Mouse (Mus musculus): ENCODE measurements around the gene Slx4ip.

Gene Slx4ip

DNA sequence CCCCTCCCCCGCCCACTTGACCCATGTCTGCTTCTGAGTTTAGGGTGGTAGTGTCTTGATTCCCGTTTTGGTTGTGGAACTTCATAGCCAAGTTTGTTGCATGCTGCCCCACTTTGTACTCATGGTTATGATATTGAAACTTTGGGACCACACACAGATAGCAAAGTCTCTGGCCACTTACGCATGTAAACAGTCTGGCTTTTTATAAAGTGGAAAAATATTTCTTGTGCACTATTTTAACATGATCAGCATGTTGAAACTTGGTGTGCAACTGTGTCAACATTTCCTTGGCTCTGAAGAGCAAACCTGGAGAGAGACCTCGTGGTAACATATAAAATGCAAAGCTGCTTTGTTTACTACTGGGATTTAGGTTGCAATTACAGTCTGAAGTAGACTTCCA lies 56.5 kb downstream of the Slx4ip start:
- no peak for DNase-seq (ENCODE audit: low read depth, low spot score)

DNA sequence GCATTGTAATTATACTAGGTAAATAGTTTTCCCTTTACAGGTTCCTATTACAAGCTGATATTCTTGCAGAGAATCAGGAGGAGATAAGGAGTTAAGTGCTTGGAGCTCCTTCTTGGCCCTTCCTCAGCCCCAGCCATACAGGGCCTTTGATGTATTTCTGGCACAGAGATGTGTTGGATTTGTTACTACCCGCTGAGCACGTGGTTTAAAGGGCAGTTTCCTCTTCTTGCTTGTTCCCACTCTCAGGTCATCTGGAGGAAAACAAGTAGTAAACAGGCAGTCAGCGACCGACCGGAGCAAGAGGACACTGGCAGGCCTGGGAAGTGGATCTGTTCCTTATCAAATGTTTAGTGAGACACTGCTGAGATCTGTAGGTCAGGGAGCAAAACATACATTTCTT lies 56.9 kb downstream of the Slx4ip start:
- no peak for DNase-seq (ENCODE audit: low read depth, low spot score)

DNA sequence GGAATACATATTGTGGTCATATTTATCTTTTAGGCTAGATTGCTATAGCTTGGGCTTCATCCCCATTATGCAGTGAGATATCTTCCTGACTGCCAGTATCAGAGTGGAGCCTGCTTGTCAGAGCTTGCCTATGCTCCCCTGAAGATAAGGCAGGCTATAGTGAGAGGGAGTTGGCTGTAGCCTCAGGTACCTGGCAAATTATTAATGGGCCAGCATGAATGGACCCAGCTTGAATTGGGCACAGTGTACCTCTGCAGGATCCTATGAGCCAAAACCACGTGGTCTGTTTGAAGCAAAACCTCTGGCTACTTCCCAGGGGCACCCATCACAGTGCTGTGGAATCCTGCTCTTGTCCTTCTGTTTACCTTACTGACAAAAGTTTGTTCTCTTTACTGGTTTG lies 61.2 kb downstream of the Slx4ip start:
- no peak for DNase-seq (ENCODE audit: low read depth, low spot score)

DNA sequence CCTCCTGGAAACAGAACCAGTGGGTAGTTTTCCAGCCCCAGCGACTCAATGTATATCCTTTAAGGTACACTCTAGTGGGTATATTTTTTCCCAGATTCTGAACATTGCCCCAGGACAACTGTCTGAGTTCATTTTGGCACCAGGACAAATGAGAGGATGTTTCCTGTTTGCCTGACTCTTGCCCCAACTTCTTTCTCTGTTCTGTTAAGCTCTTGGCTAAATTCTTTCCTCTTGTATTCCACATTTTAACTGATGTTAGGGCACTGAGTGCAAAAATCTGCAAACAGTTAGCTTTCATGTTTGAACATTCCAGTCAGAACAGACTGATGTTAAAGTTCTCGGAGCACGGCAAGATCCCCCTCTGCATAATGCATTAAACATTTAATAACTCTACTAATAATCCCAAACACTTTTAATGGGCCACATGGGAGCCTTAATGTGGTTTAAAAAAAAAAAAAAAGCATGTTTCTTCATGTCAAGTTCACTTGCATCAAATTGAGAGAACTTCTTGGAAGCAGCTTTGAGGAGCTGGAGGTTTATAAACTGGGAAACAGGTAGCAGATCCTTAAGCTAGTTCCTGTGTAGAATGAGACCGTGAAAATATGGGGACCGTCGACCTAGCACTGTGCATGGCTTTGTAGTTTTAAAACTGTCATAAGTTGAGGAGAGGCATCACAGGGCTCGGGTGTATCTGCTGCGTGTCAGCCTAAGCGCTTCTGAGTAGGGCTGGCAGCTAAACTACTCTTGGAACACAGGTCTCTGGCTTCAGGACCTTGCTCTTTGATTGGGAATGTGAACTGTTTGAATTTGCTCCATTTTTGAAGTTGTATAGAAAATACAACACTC lies 64.9 kb downstream of the Slx4ip start:
- no peak for DNase-seq (ENCODE audit: low read depth, low spot score)

DNA sequence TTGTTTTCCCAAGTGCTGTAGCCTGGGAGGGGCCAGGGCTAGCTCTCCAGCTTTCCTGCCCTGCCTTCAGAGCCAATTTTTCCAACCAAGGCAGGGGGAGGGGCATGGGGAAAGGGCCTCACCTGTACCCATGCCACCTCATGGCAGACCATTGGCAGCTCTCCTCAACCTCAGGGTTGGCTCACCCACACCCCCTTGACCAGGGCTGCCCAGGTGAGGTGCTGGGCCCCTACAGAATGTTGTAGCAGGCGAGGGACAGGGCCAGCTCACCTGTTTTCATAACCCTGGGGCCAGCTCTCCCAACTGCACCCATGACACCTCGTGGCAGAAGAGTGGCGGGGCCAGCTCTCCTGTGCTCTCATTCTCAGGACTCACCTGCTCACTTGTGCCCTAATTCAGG lies 67.7 kb downstream of the Slx4ip start:
- DNase-seq (ENCODE audit: low read depth, low spot score), result no peak

DNA sequence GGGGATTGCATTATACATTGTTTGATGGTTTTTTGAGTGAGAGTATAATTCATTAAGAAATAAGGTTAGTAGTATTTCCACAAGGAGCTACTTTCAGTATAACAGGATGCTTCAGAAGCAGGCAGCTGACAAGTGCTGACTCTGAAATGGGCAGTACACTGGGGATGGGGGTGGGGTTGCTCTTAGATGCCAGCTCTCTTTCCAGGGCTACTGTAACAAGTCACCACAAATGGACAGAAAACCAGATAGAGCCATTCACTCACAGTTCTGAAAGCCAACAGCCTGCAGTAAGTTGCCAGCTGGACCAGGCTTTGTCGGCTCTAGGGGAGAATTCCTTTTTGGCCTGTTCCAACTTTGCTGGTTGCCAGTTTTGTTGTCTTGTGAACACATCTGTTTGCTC lies 84.8 kb downstream of the Slx4ip start:
- DNase-seq (ENCODE audit: low read depth, low spot score), result no peak

DNA sequence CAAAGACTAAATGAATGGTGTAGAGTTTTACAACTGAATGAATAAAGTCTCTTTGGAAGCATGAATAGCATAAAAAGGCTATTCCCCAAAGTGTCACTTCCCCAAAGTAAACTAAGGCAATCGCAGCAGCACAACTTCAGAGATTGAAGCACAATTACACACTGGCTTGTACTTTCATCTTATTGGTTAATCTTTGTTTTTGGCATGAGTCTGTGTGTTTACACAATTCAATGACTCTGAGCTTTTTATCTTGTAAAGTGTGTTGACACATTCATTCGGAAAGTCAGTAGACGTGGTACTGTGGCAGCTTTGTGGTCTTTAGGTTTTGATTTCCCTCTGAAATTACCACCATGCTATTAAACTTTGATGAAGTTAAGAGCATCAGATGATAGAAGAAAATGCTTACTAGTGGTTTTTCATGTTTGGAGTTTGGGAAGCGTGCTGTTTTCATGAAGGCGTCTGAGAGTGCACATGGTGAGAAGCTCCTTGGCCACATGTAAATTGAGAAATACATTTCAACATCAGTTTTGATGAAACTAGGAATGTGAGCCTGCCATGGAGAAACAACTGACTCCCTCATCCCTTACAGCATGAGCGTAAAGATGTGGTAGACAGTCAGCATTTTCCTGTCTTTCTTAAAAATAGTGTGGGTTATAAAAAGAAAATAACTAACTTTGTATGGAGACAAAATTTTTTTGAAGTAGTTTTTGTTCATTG lies 88.2 kb downstream of the Slx4ip start:
- no peak for DNase-seq (ENCODE audit: low read depth, low spot score)

DNA sequence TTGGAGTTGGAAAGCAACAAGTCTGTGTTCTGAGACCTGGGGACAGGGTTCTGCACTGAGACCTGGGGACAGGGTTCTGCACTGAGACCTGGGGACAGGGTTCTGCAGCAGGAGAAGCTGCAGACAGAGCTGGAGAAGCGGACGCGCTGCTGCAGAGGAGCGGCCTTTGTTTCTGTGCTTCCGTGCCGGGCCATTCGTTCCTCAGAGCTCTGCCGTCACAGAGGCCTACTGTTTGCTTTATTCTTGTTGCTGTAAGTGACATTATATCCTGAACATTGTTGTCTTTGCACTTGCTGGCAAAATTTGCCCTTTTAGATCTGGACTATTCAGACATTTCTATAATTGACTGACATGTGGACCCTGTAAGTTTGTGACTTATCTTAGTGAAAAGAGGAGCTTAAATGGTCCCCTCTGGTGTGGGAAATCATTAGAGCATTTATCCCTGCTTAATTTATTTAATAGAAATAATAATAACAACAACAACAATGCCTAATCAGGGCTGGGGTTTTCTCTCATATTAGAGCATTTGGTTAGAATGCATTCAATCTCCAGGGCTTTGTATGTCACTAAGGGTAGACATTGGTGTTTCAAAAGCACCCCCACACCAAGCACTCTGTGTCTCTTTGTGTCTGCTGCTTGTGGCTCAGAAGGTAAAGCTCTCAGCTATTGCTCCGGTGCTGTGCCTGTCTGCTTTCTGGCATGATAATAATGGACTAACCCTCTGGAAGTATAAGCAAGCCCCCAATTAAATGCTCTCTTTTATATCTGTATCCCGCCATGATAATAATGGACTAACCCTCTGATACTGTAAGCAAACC lies 90.3 kb downstream of the Slx4ip start:
- no peak for DNase-seq (ENCODE audit: low read depth, low spot score)

DNA sequence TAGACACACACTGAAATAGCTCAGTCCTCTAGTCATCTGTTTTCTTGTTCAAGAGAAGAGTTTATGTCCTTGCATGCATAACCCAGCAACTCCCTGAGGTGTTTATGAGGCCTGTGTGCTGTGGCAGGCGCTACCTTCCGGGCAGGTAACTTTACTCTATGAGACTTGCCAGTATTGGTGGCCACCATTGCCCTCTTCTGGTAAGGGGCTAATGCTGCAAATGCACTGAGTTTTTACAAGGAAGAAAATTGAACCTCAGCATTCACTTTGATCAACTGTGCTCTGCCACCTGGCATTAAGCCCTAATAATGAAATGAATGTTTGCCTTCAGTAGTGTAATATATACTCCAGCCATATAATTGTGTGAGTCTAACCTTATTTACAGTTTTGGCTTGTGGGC lies 92.9 kb downstream of the Slx4ip start:
- no peak for DNase-seq (ENCODE audit: low read depth, low spot score)

DNA sequence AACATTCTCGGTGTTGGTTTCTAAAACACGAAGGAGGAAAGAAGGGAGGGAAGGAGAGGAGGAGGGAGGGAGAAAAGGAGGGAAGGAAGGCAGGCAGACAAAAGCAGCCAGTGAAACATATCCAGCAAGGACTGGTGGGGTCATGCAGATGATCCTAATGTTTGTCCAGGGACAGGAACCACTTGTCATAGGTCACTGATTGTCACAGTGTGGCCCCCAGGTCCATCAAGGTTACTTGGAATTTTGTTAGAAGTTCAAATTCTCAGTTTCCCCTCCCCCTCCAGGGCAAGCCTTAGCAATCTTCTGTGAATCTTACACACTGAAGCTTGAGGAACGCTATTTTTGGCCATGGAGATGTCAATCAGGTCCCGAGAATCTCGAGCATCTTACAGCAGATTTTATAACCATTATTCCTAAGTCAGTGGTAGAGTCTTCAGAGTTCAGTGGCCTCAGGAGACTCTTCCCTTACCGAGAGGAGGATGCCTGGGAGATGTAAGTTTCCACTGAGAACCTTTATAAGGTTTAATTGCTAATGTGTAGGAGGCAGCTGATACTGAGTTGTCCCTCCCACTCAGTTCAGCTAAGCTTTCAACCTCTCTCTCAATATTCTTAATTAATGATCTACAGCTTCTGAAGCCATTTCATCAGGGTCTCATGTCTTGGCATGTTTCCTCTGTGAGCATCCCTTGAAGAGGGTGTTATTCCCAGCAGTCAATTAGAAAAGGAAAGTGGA lies 95.1 kb downstream of the Slx4ip start:
- DNase-seq (ENCODE audit: low read depth, low spot score), result no peak

DNA sequence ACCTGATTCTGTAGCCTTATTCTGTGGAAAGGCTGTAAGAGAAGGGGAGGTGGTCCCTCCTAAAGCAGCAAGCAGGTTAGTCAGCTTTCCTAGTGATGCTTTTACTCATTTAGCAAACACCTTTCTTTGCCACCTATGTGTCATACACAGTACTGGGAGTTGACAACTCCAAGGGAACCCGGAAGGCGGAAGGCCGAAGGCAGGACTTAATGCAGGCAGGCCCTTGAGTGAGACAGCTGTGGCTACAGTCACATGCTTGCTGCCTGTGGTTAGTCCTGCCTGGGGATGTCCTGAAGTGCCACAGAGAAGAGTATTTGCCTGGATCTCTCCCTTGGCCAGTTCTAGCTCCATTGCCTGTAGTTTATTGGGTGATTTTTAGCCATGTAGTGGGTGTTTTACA lies 102.1 kb downstream of the Slx4ip start:
- no peak for DNase-seq (ENCODE audit: low read depth, low spot score)

DNA sequence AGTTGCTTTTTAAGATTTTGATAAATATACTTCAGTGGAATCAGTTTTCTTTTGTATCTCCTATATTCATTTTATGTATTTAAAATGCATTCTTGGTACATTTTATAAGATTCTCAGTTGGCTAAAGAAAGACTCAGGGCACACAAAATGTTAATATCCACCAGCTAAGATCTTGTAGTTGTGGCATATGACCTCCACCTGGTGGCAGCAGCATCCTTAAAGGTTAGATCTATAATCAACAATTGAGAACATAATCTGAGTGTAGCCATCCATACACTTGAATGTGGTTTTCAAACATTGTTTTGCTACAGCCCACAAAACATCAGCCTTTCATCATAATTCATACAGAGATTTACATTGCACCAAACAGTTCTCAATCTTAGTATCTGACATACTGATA lies 106.1 kb downstream of the Slx4ip start:
- no peak for DNase-seq (ENCODE audit: low read depth, low spot score)

DNA sequence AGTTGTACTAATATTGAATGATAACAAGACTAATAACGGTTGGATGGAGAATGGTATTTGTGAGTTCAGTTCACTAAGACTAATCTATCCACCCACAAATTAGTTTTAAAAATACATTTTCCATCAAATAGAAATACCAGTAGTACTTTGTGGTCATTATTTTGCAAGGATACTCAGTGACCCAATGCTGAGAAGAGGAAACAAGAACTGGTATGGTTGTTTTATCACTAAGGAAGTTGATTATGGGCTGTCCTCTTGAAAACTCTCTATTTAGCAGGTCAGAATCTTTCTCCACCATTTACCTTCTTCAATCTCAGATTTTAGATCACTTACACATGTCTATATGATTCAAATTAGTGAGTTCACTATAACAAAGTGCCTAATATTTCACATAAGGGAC lies 111.0 kb downstream of the Slx4ip start:
- no peak for DNase-seq (ENCODE audit: low read depth, low spot score)

DNA sequence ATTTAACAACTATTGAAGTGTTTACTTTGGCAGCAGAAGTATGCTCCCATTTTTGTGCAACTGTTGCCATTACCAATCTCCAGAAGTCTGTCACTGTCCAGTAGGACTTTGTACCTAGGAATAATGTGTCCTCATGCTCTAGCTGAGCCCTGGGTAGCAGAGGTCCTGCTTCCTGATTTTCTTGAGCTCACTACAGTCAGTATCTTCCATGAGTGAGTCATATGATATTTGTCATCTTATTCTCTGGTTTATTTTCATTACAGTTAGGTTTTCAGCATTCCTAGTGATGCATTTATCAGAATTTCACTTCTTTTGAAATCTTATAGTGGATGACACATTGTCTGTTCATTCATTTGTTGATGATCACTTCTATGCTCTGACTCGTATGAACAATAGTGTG lies 115.6 kb downstream of the Slx4ip start:
- DNase-seq (ENCODE audit: low read depth, low spot score), result no peak

DNA sequence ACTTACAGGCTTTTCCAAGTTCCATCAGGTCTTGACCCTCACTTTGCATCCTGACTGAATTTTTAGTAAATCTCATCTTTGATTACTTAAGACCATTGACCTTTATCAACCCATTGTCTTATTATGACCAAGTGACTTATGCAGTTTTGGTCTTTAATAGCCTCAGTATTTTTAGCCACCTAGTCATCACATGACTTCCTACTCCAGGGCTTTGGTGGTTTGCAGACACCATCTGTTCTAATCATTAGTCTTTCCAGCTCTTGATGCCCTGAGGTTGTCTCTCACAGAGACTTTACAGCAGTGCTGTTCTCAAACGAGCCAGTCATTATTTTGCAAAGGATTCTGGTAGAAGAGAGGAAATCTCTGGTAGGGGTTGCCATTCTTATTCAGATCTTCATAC lies 121.0 kb downstream of the Slx4ip start:
- no peak for DNase-seq (ENCODE audit: low read depth, low spot score)

DNA sequence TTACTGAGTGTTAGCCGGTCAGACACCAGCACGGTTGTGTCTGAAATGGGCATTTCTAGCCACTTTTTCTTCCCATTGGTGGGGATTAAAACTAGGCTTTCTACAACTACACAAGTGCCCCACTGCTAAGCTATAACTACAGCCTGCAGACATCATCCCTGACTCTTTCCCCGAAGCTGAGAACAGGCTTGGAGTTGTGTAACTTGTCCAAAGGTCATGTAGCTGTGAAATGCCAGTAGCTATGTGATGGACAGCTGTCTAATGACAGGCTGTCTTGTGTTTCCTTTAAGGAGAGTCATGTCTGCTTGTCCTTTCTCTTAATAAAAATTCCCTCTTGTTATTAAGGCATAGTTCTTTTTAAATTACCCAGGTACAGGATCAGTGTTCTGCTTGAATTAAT lies 122.1 kb downstream of the Slx4ip start:
- DNase-seq (ENCODE audit: low read depth, low spot score), result no peak

DNA sequence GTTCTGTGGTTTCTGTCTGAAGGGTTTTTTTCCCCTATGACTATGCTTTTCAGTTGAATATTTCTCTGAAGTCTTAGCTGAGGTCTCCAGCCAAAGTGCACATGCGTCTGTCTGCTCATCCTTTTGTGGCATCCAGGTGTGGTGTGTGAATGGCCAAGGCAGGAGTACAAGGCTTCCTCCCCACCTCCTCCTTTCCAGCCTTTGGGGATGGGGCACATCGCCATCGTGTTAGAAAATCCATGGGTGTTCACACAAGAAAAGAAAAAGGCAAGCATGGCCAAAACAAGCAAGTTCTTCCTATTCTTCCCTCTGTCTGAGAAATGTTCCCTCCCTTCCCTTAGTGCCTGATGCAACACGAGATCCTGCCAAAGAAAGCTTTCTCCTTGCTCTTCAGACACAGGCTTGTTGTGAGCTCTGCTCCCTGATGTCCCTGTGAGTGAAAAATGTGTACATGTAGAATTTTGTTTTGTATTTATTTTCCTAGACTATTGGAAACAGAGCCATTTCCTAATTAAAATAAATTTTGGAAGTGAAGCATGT lies 122.9 kb downstream of the Slx4ip start:
- DNase-seq (ENCODE audit: low read depth, low spot score), result no peak

DNA sequence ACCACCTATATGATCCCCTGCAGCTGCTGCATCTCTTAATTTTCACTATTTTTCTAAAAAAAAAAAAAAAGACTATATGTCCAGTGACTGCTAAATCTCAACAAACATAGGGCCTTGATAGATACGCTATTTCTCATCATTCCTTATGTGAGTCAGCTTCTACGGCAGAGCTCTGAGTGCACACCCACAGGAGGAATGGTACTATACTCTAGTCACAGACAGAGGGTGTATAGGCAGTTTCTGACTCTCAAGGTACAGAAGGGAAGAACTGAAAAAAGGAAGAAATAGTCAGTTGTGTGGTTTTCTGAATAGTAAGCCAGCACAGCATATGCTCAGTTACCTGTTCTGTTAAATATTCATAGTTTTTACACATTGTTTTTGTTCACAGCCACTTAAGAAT lies 123.4 kb downstream of the Slx4ip start:
- no peak for DNase-seq (ENCODE audit: low read depth, low spot score)

DNA sequence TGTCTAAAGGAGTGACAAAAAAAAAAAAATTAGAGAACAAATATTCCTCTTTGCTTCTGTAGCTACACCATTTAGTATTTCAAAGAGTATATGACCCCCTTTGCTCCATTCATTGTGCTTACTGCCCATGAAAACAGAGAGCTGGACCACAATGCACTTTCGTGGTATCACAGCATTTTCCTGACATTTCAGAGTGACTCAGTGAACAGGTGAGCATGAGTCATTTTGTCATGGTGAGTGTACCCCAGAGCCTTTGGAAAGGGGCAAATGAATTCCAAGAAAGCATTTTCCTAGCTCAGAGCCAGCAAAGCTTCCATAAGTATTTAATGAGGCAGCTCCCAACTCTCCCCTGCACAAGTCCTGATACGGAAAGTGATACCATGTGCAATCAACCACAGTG lies 153.1 kb downstream of the Slx4ip start:
- no peak for DNase-seq (ENCODE audit: low read depth, low spot score)

DNA sequence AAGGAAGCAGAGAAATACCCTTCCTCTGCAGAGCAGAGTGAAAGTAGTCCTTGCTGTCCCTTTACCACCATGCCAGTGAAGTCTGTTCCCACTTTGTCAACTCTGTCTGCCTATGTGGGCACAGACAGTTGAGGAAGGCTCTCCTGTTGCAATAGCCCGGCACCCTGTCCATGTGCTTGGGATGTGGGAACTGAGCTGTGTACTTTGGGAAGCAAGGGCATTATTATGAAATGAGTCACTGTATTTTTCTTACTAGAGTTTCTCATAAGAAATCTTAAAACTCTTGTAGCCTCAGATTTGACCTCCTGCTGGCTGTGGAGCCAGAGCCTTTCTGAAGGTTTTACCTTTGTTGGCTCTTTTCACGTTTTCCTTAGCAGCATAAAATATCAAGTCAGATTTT lies 158.3 kb downstream of the Slx4ip start:
- DNase-seq (ENCODE audit: low read depth, low spot score), result no peak

DNA sequence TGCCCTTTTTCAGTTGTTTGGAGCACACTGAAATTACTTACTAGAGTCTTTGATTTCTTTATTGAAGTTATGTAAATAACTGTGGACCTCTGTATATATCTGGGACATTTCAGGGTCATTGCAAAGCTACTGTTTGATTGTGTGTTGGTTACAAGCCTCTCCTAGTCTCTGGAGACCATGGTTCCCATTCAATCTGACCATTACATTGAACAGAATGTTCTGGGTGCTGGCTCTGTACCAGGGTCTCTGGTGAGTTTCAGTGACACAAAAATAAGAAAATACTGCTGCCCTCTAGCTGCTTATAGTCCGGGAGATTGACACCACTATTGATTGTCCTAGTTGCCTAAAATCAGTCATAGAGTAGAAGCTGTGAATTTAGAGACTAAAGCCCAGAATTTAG lies 158.9 kb downstream of the Slx4ip start:
- no peak for DNase-seq (ENCODE audit: low read depth, low spot score)

DNA sequence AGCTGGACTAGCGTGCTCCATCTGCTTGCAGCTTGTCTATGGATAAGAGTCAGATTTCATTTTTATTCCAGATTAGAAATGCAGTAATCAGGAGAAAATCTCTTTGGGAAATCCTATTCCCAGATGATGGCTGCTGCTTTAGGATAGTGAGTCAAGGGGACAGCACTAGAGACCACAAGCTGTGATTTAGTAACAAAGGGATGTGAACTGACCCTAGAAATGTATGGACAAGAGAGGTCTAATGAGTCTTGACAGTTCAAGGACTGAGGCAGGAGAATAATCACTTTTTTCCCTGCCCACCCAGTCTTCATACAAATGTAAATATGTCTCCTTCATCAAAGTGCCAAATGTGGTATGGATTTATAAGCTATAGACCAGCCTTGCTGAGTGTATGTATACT lies 172.8 kb downstream of the Slx4ip start:
- DNase-seq (ENCODE audit: low read depth, low spot score), result no peak

Data from embryo, embryonic 11.5 days (tissue).